Mouse (Mus musculus) bone marrow macrophage, adult 2 months (primary cell): Measurements from ENCODE around the gene Strn3.

Experiments
- CTCF ChIP-seq: IDR thresholded peaks from 2 replicates; pipeline ENCODE4 v1.5.1; 2012; ENCODE audit warnings: low read depth, mild to moderate bottlenecking, low read length, moderate library complexity
- POLR2A ChIP-seq: IDR thresholded peaks from 2 replicates; pipeline ENCODE4 v1.6.1; 2012; ENCODE audit warnings: mild to moderate bottlenecking, low read depth, low read length, borderline replicate concordance

- TF ChIP-seq CTCF = no peak
- TF ChIP-seq POLR2A = no peak
These were observed 10.0 kb upstream of the Strn3 start for GRCm38 (mm10) chr12:51701723-51702122.
